Mouse (Mus musculus) layer of hippocampus, adult 9-10 months (tissue): ENCODE results near the gene Tmem139.

Experiments
- DNase-seq: peaks from one replicate; pipeline ENCODE4 v3.0.0; 2022; ENCODE audit warnings: low spot score

Gene Tmem139

DNA sequence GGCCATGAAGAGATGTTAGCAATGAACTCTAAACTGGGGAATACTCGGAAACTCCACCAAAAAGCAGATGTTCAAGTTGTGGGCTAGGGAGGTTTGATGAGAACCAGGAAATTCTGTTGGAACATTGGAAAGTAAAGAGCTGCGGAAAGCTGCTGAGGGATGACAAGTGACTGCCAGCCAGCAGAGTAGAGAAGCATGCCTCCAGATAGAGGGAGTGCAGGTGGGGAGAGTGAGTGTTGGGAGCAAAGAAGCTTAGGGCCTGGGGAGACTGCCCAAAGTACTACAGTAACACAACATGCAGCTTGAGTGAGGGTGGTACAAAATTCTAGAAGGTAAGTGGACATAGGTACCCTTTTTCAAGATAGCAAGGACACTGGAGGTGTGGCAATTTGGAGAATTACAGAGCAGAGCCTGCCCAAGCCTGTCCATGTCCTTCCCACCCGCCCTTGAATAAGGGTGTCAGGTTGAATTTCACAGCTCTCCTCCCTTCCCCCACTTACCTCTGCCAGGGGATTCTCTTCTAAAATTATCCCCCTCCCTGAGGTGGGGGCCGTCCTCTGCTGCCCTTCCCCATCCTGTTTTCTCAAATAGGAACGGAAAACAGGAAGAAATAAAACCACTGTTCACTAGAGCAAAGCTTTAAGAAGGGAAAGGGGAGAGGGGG is 21.2 kb downstream of the Tmem139 start:
- DNase-seq, result no peak

DNA sequence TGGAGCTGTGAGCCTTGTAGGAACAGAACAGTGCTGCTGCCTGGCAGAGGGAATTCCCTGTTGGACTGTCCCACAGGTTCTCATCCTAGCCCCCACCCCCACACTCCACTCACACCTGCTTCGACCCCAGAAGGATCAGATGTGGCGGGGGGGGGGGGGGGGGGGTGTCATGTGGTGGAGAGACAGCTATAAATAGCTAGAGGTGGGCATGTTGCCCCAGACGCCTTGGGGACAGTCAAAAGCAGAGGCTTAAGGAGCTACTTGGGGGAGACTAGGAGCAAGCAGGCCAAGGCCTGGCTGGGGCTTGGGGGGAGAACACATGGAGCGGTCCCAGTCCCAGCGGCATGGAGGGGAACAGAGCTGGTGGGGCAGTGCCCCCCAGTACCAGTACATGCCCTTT is 24.7 kb downstream of the Tmem139 start, which contains the start of gene Clcn1:
TSS of gene Clcn1 (plus strand) at position 238 of the 400 bp plus-strand sequence.
- DNase-seq, result no peak

DNA sequence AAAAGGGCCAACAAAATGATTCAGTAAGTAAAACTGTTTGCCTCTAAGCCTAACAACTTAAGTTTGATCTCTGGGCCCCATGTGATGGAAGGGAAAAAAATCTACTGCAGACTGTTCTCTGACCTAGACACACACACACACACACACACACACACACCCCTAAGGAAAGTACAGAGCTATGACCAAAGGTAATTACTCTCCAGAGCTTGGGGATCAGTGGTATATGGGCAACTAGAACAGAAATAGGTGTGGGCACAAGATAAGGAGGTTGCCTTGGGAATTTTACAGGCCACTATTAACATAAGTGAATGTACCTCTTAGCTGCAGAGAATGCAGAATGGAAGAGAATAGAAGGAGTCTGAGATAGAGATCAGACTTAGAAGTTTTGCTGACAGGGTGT is 25.8 kb downstream of the Tmem139 start:
- no peak for DNase-seq

DNA sequence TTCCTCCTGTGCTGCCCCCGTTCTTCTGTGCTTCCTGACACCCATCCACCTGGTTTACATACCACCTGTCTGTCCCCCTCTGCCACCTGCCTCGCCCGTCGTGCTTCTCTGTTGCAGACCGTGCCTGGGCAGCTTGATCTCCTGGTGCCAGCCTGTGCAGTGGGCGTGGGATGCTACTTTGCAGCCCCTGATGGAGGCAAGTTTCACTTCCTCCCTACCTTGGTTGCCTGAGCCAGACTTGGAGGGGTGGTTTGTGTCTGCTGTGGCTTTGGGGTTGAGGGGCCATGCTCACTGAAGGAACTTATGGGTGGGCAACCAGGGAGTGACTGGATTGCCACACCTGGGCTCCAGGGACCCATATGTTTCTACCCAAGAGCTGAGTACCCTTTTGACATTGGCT is 31.6 kb downstream of the Tmem139 start:
- no peak for DNase-seq

DNA sequence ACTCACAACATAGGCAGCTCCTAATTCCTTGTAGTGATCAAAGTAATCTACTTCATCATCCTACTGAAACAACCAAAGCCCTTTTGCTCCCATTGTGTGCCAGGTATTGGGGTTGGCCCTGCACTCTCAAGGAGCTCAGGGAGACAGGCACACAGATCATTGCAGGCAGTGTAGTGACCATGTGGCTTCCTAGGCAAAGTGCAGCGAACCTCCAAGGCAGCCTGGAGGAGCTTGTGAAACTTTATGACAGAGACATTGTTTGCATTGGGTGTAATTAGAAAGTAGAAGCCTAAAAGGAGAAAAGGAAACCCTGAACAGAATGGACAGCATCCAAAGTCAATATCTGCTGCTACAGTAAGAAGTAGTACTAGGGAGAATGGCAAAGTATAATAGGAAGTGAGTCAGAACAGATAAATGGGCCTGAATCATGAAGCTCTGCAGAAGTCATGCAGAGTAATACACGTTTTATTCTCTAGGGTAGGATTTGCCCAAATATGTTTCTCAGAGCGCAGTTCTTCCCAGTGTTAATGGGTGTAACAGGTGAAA is 33.9 kb downstream of the Tmem139 start:
- DNase-seq, result no peak

DNA sequence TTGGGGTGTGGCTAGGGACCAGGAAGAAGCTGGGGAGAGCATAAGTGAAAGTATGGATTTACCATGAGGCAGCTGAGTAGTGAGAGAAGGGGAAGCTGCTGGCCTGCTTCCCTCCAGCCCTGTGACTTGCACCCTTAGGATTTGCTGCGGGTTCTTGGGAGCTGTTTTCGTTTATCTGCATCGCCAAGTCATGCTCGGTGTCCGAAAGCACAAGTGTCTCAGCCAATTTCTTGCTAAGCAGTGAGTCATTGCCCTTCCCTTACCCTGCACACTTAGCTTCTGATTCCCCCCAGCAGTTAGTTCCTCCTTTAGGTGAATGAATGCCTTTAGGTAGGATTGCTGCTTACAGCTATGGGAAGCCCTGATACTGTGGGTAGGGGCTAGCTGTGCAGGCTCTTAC is 37.6 kb downstream of the Tmem139 start:
- DNase-seq, result no peak

DNA sequence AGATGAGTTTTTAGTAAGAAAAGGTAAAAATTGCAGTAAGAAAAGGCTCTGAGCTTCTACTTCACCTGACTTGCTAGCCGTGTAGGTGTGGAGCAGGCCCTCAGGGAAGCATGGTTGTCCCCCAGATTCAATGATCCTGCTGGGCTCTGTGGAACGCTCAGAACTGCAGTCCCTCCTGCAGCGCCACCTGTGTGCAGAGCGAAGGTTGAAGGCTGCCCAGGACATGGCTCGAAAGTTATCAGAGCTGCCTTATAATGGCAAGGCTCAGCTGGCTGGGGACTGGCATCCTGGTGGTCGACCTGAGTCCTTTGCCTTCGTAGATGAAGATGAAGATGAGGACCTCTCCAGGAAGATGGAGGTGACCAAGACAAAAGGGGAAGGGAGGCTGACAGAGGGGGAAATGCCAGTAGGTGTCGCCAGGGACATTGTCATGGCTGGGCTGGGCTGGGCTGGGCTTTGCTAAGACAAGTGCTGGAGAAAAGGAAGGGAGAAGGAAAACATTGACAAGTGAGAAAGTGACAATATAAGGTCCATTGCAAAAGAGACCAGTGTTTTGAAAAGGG is 48.1 kb downstream of the Tmem139 start:
- DNase-seq, result no peak

DNA sequence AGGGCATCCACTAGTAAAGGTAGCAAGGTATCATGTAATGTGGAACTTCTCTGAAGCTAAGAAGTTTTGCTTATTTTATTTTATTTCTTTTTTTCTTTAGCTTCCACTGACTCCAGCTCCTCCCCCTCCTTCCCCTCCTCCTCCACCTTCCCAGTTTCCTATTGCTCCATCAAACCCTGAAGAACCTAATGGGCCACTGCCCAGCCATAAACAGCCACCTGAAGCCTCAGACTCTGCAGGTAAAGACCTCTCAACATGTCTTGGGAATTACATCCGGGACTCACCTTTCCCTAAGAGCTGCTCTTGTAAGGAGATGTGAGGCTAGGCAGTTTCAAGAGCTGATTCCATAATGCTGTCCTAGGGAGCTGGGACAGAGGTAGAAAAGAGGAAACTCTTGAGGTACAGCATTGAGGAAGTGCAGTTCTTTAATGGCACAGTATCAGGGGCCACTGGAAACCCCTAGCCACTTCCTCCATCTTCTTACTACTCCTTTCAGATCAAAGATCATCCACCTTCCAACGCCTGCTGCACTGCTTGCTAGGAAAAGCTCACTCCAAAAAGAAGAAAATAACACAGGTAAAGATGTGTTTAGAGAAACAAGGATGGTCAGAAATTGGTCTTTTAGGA is 48.8 kb downstream of the Tmem139 start:
- DNase-seq, result no peak
